Mouse (Mus musculus) cerebellum, adult 2 months (tissue): ENCODE measurements around the gene Atg13.

Source experiments
- CTCF ChIP-seq: fragments of 200-500 bp; IDR thresholded peaks from 2 replicates; pipeline ENCODE4 v1.5.1; 2011; ENCODE audit warnings: low read depth, mild to moderate bottlenecking, control low read depth, low read length, moderate library complexity, borderline replicate concordance; ENCODE audit not compliant: insufficient read depth
- POLR2A ChIP-seq: fragments of 200-500 bp; IDR thresholded peaks from 2 replicates; pipeline ENCODE4 v1.6.1; 2011; ENCODE audit warnings: low read length, control low read depth, borderline replicate concordance; ENCODE audit not compliant: insufficient read depth

DNA sequence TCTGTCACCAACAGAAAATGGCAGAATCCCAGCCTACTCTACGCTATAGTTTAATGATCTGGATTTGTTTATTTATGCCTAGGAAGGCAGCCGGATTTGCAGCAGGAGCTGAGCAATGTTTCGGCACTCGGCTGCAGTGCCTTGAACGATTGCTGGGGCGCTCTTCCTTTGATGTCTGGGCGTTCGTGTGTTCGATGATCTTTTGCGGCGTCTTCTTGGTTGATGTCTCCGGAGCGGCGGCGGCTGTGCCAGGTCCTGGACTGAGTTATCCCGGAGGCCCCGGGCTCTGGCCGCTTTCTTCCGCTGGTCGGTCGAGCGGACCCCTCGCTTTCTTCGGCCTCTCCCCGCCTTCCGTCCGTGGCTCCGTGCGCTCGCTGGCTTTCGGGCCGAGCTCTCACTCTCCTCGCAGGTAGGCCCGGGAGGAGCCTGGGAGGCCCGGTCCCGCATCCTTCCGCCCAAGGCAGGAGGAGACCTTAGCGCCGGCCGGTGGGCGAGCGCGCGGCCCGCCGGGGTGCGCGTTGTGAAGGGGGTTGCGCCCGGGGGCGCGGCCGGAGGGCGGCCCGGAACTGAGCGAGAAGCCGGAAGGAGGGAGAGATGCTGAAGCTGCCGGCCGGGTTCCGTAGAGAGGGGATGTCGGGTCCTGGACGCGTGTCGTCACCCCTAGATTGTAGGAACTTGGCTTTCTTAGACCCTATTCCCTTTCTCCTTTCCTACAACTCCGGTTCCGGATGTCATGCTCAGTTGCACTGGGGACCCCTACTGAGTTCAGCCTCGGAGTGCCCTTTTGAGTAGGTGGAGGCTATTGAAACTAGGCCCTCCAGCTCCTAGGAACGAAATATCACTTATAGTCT, 19.8 kb upstream of the Atg13 start, which contains the start of gene Ambra1:
- TF ChIP-seq CTCF (no peak), POLR2A (peak; percentile 54; the same call in 1 of the 2 replicates)
